Mouse (Mus musculus): ENCODE data around the gene Gtf2ird2.

Gene Gtf2ird2

DNA sequence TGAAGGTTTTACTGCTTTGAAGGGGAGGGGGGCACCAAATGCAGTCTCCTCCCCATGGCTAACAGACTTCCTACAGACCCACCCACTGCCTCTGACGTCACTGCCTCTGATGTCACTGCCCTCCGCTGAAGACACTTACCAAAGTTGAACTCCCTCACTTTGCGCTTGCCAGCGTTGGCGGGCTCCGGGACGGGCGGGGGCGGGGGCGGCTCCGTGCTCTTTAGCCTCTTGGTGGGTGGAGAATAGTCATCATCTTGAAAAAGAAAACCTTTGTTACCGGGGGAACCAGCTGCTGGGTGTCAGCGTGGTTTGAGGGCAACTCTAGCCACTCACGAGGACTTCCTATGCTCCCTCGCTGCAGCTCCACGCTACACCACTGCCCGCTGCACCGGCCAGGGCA, 82.6 kb downstream of the Gtf2ird2 start:
- no peak for DNase-seq (ENCODE audit: low read depth, low spot score)

DNA sequence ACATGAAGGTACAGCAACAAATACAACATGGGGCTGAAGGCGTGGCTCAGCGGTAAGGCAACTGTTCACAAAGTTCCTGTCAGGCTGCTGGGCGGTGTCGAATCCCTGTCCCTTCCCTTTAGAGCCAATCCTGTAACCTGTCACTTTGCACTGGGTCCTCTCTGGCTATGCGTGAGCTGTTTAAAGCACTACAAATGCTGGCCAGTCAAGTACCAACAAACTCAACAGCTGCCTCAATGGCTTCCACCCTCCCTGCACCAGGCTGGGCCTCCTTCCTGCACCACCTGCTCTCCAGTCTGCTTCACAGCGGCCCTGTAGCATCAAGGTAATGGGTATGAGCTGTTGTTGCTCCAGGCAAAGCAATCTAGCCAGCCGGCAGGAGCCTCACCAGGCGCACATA, 84.9 kb downstream of the Gtf2ird2 start:
- no peak for DNase-seq (ENCODE audit: low read depth, low spot score)

DNA sequence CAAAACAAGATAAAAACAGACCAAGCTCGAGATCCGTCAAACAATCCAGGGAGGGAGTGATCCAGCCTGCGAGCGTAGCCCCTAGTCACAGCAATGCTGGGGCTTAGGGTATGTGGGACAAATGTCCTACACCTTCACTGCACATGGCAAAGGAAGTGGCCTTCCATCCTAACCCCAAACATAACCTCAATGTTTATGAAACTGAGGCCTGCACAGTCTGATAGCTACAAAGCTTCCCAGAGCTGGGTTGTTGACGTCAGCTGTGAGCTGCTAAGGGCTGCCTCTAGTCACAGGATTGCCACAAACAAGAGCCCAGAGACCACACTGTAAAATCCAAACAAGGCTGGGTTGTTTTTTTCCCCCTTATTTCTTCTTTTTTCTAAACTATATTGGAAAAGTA, 85.9 kb downstream of the Gtf2ird2 start:
- no peak for DNase-seq (ENCODE audit: low read depth, low spot score)

DNA sequence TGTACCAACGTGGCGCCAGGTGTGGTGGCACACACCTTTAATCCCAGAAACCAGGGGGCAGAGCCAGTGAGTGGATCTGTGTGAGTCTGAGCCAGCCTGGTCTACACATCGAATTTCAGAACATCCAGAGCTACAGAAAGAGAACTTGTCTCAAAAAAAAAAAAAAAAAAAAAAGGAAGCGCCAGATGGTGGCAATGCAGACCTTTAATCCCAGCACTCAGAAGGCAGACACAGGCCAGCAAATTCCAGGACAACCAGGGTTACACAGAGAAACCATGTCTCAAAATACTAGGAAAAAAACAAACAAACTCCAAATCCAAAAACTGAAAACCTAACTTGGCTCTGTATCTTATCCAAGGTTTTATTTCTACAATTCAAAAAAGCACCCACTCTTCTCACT, 86.7 kb downstream of the Gtf2ird2 start:
- DNase-seq (ENCODE audit: low read depth, low spot score) = no peak

GRCm38 (mm10) chr5:134271421-134271820, 87.6 kb downstream of the Gtf2ird2 start:
- DNase-seq (ENCODE audit: low read depth, low spot score) = no peak

DNA sequence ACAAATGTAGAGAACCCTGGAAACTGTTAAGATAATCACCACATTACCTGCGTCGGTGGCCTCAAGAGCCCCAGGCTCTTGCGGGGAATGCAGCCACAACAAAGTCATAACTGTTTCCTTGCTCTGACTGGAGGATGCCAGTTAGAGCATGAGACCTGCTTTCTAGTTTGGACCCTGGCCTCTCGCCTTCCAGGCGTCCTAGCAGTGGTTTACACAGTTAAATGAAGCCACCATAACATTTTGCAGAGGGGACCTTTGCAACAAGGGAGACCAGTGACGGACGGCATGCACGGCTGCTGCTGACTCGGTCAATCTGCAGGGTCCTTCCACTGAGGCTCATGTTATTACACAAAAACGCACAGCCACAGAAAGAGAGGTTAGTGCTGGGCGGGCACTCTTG, 88.9 kb downstream of the Gtf2ird2 start:
- DNase-seq (ENCODE audit: low read depth, low spot score) = no peak

DNA sequence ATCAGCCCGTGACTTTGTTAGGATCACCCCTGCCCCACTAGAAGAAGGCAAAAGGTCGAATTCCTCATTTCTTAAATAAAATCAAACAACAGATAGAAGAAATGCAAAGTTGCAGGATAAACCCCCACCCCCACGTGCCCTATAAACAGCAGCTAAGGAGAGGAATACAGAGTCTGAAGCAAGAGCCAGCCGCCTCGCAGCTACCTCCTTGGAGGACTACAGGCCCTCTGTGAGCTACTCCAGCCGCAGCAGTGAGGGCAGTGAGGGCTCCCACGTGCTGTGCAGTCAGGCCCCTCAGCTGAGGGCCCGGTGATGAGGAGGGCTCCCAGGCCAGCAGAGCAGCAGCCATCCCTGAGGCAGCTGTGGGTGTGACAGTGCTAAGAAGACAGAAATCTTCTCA, 89.9 kb downstream of the Gtf2ird2 start:
- DNase-seq (ENCODE audit: low read depth, low spot score) = no peak
